Mouse (Mus musculus): ENCODE measurements around the gene Sept9.

DNA sequence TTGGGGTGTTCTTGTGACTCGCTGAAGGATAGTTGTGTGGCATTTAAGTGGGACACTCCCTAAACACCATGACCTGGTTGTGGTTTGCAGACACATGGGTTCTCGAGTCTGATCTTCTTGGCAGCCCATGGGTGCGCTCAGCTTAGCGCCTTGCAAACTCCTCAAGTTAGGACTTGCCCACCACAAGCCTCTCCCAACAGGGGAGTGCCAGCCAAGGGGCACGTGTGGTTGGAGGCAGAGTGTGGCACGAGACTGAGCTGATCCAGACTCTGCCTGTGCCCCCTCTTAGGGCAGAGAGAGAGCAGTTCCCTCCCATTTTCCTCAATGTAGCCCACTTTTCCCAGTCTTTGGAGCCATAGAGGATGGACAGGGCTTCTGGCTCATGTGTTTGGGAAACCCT is 18.6 kb downstream of the Sept9 start:
- no peak for TF ChIP-seq POLR2A (IDR thresholded peaks at IDR 0.05; ENCODE audit: borderline replicate concordance, insufficient read depth, low read length)
- TF ChIP-seq CTCF (IDR thresholded peaks at IDR 0.05; ENCODE audit: borderline replicate concordance, insufficient read depth, low read depth, low read length), result no peak

Measured in cerebellum, adult 2 months (tissue).